Mouse (Mus musculus) G1E-ER4 (cell line): ENCODE results near the gene Lhfpl2. TPM values are rescaled to one million over a fixed set of nuclear protein-coding genes. Genes with fewer than 3 reads are reported as not detected.

Experiments used
- GATA1 ChIP-seq: IDR thresholded peaks from one replicate; pipeline ENCODE4 v1.8.0; 2012; ENCODE audit warnings: low read length, inconsistent platforms
- polyA plus RNA-seq: library from polyadenylated mRNA; stranded (reverse); fragments of >175 nt; gene quantifications from 2 replicates; pipeline ENCODE4 v1.2.3, GENCODE M21; 2012

Gene Lhfpl2
- polyA plus RNA-seq, 1 experiment = not detected

DNA sequence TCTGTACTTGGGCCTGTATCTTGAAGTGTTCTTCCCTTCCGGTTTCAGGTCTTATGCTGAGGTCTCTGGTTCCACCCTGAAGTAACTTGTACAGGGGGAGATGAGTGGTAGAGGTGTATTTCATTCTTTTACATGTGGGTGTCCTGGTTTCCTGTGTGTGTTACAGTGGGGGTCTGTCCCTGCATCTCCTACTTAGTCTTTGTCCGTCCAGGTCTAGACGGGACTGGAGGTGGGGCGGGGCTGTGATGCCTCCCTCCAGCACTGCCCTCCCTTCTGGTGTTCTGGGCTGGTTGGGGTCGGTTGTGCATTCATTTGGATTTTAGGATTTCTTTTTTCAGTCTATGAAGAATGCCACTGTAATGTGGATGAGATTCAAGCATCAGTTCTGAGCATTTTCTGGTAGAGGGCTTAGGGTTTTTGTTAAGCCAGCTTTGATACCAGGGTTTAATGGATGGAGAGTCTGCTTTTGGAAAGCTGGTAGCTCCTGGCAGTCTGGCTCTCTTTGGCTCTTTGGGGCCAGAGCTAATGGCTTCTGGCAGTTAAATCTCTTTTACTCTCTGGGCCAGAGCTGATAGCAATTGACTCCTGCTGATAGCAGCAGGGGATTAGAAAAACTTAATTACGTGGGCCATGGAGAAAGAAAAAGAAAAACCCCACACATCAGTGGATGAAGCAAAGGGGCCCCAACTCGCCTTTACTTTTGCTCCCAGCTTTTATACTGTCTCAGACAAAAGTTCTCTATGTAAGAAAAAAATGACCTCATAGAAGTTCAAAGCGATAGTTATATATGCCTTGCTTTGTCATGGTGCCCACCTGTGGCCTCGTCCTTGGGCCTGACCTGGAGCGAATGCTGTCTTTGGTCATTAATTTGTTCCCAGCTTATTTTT is 130.8 kb downstream of the Lhfpl2 start:
- TF ChIP-seq GATA1 = no peak

DNA sequence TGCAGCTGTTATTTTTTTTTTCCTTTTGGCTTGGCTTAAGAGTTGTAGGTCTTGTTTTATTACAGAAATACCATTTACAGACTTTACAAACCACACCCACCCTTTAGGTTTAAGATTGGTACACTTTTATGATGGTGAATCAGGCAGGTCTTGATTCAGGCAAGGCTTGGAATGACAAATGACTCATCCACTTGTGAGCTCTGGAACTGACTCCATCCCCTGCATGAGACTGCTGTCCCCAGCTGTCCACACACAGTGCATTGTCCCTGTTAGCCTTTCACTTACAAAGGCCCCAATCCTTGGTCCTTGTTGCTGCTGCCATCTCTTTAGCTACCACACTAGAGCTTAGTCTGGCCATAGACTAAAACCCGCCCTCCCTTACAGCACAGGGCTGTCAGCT is 132.8 kb downstream of the Lhfpl2 start:
- no peak for TF ChIP-seq GATA1

DNA sequence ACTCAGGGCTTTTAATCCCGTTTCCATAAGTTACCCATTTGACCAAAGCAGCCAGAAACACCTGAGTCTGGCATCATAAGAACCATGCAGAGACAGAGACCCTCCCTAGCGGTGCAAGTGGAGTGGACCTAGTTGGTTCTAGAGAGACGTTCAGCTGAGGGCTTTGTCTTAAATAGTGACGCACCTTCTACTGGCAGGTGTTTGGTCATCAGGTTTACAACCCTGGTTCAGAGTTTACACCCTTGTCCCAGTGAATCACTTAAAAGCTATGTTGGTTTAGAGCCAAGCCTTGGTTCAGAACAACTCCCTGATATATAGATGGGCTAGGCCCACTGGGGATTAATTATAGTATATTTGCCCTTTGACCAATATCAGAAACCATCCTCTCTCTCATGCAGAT is 135.6 kb downstream of the Lhfpl2 start:
- TF ChIP-seq GATA1 = no peak

DNA sequence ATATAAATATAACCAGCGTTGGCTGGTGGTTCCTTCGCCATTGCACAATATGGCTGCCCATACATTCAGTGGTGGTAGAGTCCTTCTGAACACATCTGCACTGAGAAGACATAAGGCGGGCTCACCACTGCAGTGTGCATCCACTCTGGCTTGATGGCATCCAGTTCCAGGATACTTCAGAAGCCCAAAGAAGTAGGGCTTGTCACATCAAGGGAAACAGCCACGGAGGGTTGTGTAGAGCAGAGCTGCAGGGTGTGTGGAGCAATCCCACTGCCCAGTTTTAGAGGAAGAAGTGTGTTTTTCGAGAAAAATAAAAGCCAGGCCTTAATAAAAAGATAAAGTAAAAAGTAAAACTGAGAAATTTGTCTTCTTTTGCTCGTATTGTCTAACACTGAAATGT is 141.0 kb downstream of the Lhfpl2 start:
- no peak for TF ChIP-seq GATA1

DNA sequence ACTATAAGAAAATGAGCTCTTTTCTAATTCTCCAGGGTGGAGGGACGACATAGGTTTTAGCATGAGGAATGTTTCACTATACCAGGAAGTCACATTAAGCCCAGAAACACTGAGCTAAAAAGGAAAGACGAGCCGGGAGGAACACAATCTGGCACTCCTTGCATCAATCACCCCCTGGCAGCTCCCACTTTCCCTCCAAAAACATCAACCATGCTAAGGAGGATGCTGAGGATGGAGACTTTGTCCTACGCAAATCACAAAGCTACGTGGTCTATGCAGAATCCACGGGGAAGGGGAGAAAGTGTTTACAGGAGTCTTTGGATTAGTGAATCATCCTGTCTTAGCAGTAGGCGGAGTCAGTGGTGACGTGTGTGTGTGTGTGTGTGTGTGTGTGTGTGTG is 142.2 kb downstream of the Lhfpl2 start:
- no peak for TF ChIP-seq GATA1

DNA sequence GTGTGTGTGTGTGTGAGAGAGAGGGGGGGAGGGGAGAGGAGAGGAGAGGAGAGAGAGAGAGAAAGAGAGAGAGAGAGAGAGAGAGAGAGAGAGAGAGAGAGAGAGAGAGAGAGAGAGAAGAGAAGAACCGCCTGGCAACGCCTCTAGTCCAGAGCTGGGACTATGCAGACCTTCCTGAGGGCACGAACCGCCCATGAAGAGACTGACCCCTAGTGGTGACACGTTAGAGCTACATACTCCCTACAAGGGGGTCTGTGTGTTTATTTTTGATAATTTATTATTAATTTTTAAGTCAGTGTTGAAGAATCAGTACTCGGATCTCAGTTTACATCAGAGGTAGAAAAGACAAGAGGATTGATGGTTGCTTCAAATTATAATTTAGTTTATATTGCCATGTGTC is 147.6 kb downstream of the Lhfpl2 start:
- no peak for TF ChIP-seq GATA1

DNA sequence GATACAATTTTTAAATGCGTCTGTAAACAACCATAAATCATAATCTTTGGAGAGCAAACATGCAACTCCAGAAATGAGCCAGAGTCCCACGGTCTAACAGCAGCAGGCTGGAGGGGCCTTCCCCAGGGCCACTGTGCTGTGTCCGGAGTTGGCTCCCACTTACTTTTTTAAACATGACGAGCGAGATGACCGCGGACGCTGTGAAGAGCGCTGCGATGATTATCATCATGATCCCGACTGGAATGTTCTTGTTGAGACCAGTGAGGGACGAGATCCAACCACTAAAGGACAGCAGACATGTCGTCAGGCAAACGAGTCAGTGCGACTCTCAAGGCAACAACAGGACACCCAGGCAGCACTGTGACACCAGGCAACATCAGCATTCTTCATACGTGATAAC is 150.4 kb downstream of the Lhfpl2 start:
- no peak for TF ChIP-seq GATA1

DNA sequence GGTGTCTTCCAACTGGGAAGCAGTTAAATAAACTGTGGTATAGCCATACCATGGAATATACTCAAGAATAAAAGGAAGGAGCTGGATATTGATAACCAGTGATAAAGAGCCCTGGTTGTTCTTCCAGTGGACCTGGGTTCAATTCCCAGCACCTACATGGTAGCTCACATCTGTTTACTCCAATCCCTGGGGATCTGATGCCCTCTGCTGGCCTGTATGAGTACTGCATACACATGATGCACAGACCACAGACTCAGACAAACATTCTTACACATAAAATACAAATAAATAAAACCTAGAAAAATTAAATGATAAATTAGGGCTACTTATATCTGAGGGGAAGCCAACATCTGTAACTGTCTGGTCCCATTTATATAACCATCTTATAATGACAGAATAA is 151.3 kb downstream of the Lhfpl2 start:
- no peak for TF ChIP-seq GATA1

DNA sequence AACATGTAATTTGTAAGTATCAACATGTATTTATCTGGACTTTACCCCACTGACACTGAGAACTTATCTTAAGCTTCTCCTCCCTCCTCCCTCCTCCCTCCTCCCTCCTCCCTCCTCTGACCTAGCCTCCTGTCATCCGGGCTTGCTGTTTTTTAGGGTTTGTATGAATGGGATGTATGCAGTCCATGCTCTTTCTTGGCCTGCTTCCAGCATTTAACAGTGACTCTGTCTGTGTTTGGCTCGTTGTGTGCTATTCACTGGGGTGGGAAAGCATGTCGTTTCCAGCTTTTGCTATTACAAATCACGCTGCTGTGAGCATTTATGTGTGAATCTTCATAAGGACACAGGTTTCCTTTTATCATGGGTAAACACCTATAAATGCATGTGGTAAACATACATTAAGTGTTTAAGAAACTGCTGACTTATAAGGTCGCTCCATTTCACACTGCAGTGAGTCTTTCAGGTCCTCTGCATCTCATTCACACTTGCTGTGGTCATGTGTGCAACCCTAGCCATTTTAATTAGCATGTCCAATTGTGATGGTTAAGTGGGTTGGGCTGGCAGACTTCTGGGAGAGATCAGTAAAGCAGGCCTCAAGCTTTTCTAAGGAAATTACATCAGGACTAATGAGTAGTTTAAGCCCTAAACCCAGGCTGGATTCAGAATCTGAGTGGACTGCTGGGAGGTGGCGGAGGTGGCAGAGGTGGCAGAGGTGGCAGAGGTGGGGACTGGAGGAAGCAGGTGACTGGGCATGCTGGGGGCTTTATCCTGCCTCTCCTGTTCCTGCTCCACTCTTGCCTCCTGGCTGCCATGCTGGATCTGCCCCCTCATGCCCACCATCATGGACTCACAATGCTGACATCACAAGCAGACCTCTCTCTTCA is 153.9 kb downstream of the Lhfpl2 start:
- no peak for TF ChIP-seq GATA1

DNA sequence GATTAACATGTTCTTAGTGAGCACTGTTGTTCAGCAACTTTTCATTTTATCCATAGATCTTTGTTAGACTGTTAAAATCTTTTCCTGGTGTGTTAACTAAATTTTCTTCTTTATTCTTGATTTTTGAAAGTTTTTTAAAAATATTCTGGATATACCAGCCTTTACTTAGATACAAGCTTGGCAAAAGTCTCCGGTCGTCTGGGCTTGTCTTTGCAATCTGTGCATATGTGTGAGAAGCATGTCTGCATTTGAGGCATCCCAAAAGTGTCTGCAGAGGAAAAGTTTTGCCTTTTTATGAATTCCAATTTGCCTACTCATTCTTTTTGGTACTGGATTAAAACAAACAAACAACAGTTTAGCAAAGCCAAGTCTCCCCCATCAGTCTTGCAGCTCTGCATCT is 154.6 kb downstream of the Lhfpl2 start:
- no peak for TF ChIP-seq GATA1

DNA sequence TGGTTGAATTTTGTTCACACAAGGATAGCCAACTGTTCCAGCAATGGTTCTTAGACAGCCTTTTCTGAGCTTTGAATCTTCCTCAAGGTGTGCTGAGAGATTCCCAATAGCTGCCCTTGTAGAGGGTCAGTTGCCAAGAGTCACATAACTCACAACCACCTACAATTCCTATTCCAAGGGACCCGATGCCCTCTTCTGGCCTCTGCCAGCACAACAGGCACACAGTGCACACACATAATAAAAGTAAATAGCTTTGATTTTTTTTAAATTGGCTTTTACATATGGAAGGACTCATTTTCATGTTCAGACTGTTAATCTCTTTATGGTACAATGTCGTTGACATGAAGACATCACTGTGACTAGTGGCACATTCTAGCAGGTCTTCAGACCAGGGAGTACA is 155.1 kb downstream of the Lhfpl2 start:
- TF ChIP-seq GATA1 = no peak

DNA sequence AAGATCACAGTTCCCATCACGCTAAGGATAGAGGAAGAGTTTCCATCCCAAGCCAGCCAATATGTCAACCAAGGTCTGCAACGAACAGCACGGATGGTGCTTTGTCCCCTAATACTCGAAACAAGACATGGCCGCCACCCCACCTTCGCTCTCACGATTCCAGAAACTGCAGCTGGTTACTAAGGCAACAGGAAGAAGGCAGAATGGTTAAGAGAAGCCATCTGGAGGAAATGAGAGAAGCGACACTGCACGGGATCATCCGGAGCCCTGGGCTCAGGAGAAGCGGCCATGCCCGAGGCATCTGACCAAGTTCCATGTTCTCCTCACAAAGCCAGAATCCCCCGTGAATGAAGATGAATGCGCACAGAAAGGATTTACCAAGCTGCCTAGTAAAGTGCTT is 166.0 kb downstream of the Lhfpl2 start:
- TF ChIP-seq GATA1 = no peak

DNA sequence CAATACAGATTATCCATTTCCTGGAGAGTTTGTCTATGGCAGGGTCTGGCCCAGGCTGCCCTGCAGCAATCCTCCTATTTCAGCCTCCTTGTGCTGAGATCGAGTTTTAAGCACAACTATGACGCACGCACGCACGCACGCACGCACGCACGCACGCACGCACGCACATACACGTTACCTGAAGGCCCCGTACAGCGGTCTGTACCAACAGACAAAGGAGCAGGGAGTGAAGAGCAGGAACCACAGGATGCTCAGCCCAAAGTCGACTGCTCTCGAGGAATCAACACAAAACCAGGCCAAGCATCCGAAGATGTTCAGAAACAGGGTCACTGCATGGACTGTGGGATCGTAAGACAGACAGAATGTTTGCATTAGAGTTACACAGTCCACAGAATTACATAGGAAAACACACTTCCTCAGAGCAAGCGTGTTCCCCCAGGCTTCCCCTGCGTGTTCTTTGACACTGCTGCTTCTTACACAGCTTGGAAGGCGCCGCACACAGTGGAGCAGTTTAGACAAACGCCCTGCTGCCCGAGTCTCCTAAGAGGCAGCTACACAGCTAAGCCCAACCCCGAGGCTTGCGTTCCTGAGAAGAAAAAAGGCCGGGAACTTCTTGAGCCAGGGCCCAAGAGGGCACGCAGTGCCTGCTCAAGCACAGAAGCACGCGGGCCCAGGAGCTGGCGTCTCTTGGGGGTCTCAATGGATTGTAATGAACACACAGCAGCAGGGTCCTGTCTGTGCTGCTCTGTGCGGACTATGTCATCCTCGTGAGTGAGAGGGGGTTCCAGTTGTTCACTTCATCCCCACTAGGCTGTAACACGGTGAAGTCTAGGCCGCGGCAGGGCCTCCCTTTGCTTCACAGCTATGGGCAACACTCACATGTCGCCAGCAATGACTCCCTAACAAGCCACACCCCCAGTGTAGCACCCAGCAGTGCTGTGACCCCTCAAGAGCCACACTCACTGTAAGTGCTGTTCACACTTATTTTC is 167.4 kb downstream of the Lhfpl2 start:
- TF ChIP-seq GATA1 = no peak

DNA sequence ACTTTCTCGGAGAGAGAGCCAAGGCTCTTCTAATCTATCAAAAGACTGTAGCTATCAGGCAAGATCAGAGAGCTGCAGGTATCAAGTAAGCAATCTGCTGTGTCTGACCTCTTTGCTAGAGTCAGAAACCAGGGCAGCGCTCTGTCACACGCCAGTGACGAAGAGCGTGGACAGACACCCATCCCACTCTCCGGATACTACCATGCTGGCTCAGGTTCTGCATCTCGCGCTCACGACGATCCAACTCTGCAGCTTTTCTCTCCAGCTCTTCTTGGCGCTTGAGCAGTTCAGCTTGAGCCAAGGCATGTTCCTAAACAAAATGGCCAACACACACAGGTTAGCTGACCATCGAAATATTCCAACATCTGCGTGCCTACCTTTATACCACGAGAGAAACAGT is 174.3 kb downstream of the Lhfpl2 start:
- TF ChIP-seq GATA1 = no peak

DNA sequence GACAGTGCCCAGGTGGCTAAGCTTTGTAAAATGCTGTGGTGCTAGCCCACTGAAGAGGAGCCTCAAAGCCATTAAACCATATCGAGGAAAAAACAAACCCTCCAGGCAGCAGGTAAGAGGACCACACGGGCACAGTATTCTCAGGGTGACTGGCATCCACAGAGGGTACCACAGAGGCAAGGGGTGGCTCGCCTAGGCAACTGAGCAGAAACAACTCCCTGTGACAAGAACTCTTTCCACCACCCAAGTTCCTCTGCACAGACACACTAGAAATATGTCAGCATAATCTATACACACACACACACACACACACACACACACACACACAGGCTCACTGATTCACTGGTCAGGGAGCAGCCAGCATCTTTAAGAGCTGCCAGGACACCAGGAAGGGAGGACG is 181.9 kb downstream of the Lhfpl2 start:
- no peak for TF ChIP-seq GATA1

DNA sequence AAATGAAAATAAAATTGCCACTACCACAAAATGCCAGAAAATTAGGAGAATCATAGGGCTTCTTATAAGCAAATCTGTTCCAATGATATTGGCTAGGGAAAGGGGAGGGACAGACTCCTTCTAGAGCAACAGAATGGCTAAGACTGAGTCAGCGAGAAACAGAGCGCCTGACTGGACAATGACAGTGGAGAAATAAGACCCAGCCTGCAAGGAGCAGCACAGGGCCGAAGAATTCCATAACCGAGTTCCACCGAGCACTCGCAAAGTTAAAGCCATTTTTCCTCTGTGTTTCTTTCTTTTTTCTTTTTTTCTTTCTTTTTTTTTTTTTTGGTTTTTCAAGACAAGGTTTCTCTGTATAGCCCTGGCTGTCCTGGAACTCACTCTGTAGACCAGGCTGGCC is 182.5 kb downstream of the Lhfpl2 start:
- no peak for TF ChIP-seq GATA1
